Mouse (Mus musculus): ENCODE data around the gene Bicral. TPM values are rescaled to one million over a fixed set of nuclear protein-coding genes. Genes with fewer than 3 reads are reported as not detected.

The Bicral gene
- total and polyA plus RNA-seq, 2 experiments from 2014 or later = 7.0 to 31.6 TPM

- Histone ChIP-seq H3K27me3 (ENCODE audit: insufficient read depth, low read length) (no peaks in the 10 kb centered on the region), H3K4me1 (ENCODE audit: insufficient read depth, low read length) (no peaks in the 10 kb centered on the region), H3K36me3 (ENCODE audit: insufficient read depth, low read length) (no peaks in the 10 kb centered on the region), H3K4me2 (ENCODE audit: low read depth, low read length, poor library complexity, severe bottlenecking) (no peak within 1 kb of the TSS), H3K9ac (replicated peaks; ENCODE audit: low read length, poor library complexity, severe bottlenecking) (no peak within 1 kb of the TSS), H3K4me3 (ENCODE audit: low read depth, low read length) (no peak within 1 kb of the TSS), H3K9me3 (ENCODE audit: low read length) (no peaks in the 10 kb centered on the region), H3K27ac (ENCODE audit: low read depth, low read length) (no peak within 1 kb of the TSS)
- no peak for DNase-seq (ENCODE audit: low spot score)
- ATAC-seq (ENCODE audit: low FRiP score) = no peak
- TF ChIP-seq CTCF (IDR thresholded peaks at IDR 0.05) = no peak
- WGBS = 54% methylated on average over 2 of the region's 2 CpGs
Measured at GRCm38 (mm10) chr17:46763544-46763943, 94.7 kb downstream of the Bicral start, which contains the start of gene Ptcra. Gene Ptcra, minus strand, starts transcription at chr17:46763712.

GRCm38 (mm10) chr17:46758753-46759152 is 99.5 kb downstream of the Bicral start:
- WGBS = 80% methylated on average over 12 of the region's 12 CpGs
- no peaks in the 10 kb centered on the region for H3K4me1 ChIP-seq (ENCODE audit: insufficient read depth, low read length)
- DNase-seq (ENCODE audit: low spot score) (no peak), ATAC-seq (ENCODE audit: low FRiP score) (no peak)
- no peak overlapping the region for H3K27ac ChIP-seq (ENCODE audit: low read depth, low read length)
- no peak overlapping the region for H3K4me3 ChIP-seq (ENCODE audit: low read depth, low read length)
- H3K4me2 ChIP-seq (ENCODE audit: low read depth, low read length, poor library complexity, severe bottlenecking) = no peak overlapping the region
- H3K9me3 ChIP-seq (ENCODE audit: low read length) = no peaks in the 10 kb centered on the region
- TF ChIP-seq CTCF (IDR thresholded peaks at IDR 0.05) = no peak
- no peaks in the 10 kb centered on the region for H3K36me3 ChIP-seq (ENCODE audit: insufficient read depth, low read length)
- H3K9ac ChIP-seq (replicated peaks; ENCODE audit: low read length, poor library complexity, severe bottlenecking) = no peak overlapping the region
- H3K27me3 ChIP-seq (ENCODE audit: insufficient read depth, low read length) = no peaks in the 10 kb centered on the region; the same call in 1 of the 2 replicates

- ATAC-seq (ENCODE audit: low FRiP score) (peak; percentile 98), DNase-seq (ENCODE audit: low spot score) (peak; percentile 99)
- Histone ChIP-seq H3K36me3 (ENCODE audit: insufficient read depth, low read length) (no peaks in the 10 kb centered on the region), H3K9ac (replicated peaks; ENCODE audit: low read length, poor library complexity, severe bottlenecking) (peak within 1 kb of the TSS; percentile 60), H3K4me3 (ENCODE audit: low read depth, low read length) (peak within 1 kb of the TSS; percentile 47), H3K4me2 (ENCODE audit: low read depth, low read length, poor library complexity, severe bottlenecking) (peak within 1 kb of the TSS; percentile 59), H3K9me3 (ENCODE audit: low read length) (no peaks in the 10 kb centered on the region), H3K27ac (ENCODE audit: low read depth, low read length) (peak within 1 kb of the TSS; percentile 85), H3K27me3 (ENCODE audit: insufficient read depth, low read length) (no peaks in the 10 kb centered on the region; the same call in 1 of the 2 replicates), H3K4me1 (ENCODE audit: insufficient read depth, low read length) (peaks cover 4% of the 10 kb centered on the region; the same call in 1 of the 2 replicates)
- under 1% methylated on average over 58 of the region's 58 CpGs for WGBS
- no peak for TF ChIP-seq CTCF (IDR thresholded peaks at IDR 0.05)
Measured at GRCm38 (mm10) chr17:46751794-46752556, 106.3 kb downstream of the Bicral start, which contains the start of gene Cnpy3. Gene Cnpy3, minus strand, starts transcription at chr17:46752214.

GRCm38 (mm10) chr17:46751056-46751793 is 107.1 kb downstream of the Bicral start:
- H3K36me3 ChIP-seq (ENCODE audit: insufficient read depth, low read length) = no peaks in the 10 kb centered on the region
- H3K9me3 ChIP-seq (ENCODE audit: low read length) = no peaks in the 10 kb centered on the region
- peaks cover 4% of the 10 kb centered on the region; the same call in 1 of the 2 replicates for H3K4me1 ChIP-seq (ENCODE audit: insufficient read depth, low read length)
- DNase-seq (ENCODE audit: low spot score) (peak; percentile 50), ATAC-seq (ENCODE audit: low FRiP score) (no peak; the same call in 1 of the 2 replicates)
- peak overlapping the region; percentile 85 for H3K27ac ChIP-seq (ENCODE audit: low read depth, low read length)
- peak overlapping the region; percentile 47 for H3K4me3 ChIP-seq (ENCODE audit: low read depth, low read length)
- H3K4me2 ChIP-seq (ENCODE audit: low read depth, low read length, poor library complexity, severe bottlenecking) = peak overlapping the region; percentile 59
- no peak for TF ChIP-seq CTCF (IDR thresholded peaks at IDR 0.05)
- WGBS = 23% methylated on average over 16 of the region's 16 CpGs
- no peaks in the 10 kb centered on the region; the same call in 1 of the 2 replicates for H3K27me3 ChIP-seq (ENCODE audit: insufficient read depth, low read length)
- peak overlapping the region; percentile 60 for H3K9ac ChIP-seq (replicated peaks; ENCODE audit: low read length, poor library complexity, severe bottlenecking)

- H3K27me3 ChIP-seq (ENCODE audit: insufficient read depth, low read length) = no peaks in the 10 kb centered on the region
- peak overlapping the region; percentile 59 for H3K4me2 ChIP-seq (ENCODE audit: low read depth, low read length, poor library complexity, severe bottlenecking)
- peaks cover 4% of the 10 kb centered on the region; the same call in 1 of the 2 replicates for H3K4me1 ChIP-seq (ENCODE audit: insufficient read depth, low read length)
- WGBS = 91% methylated on average over 4 of the region's 4 CpGs
- no peak for DNase-seq (ENCODE audit: low spot score)
- peak overlapping the region; percentile 47 for H3K4me3 ChIP-seq (ENCODE audit: low read depth, low read length)
- no peak for ATAC-seq (ENCODE audit: low FRiP score)
- no peaks in the 10 kb centered on the region for H3K9me3 ChIP-seq (ENCODE audit: low read length)
- H3K36me3 ChIP-seq (ENCODE audit: insufficient read depth, low read length) = 0 out of 2 replicates have a peak, but pooled peaks cover 1% of the 10 kb centered on the region
- peak overlapping the region; percentile 60; the same call in 1 of the 2 replicates for H3K9ac ChIP-seq (replicated peaks; ENCODE audit: low read length, poor library complexity, severe bottlenecking)
- no peak for TF ChIP-seq CTCF (IDR thresholded peaks at IDR 0.05)
- peak overlapping the region; percentile 85; the same call in 1 of the 2 replicates for H3K27ac ChIP-seq (ENCODE audit: low read depth, low read length)
Measured at GRCm38 (mm10) chr17:46750580-46750979, 107.7 kb downstream of the Bicral start.
